Mouse (Mus musculus): ENCODE data around the gene Cd160.

DNA sequence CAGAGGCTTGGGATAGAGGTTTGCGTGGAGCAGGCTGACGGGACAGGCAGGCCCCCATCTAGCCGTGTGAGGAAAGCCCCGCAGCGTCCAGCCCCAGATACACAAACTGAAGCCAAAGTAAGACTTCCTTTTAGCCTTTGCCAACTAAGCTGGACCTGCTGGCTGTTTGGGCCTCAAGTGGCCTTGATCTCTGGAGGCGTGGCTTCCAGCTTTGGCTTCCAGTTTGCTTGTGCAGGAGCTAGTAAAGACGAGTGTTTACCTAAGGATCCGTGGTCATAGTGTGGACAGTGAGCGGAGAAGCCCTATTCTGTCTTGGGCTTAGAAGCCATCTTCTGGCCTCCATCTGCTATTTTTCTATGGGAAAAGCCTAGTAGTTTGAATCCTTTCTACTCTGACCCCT lies 16.7 kb upstream of the Cd160 start:
- TF ChIP-seq POLR2A (IDR thresholded peaks at IDR 0.05; ENCODE audit: control insufficient read depth in 1 of 2, insufficient read depth in 1 of 2, low read depth in 1 of 2, low read length in 2 of 2, poor library complexity in 1 of 2) (no peak), ZC3H11A (IDR thresholded peaks at IDR 0.05; ENCODE audit: low read depth, low read length) (no peak), RCOR1 (IDR thresholded peaks at IDR 0.05; ENCODE audit: low read depth, low read length) (no peak), CTCF (IDR thresholded peaks at IDR 0.05 in 2 of 3, conservative IDR thresholded peaks at IDR 0.05 in 1 of 3; ENCODE audit: control insufficient read depth in 1 of 3, insufficient read depth in 1 of 3, low read depth in 2 of 3, low read length in 3 of 3, poor library complexity in 1 of 3, severe bottlenecking in 1 of 3) (no peak), UBTF (IDR thresholded peaks at IDR 0.05; ENCODE audit: borderline replicate concordance, insufficient read depth, low read depth, low read length) (no peak), EP300 (IDR thresholded peaks at IDR 0.05; ENCODE audit: low read depth in 1 of 2, low read length in 2 of 2) (no peak), NELFE (IDR thresholded peaks at IDR 0.05; ENCODE audit: low read depth, low read length) (no peak), MYC (IDR thresholded peaks at IDR 0.05; ENCODE audit: low read depth, low read length) (no peak), MAZ (IDR thresholded peaks at IDR 0.05; ENCODE audit: low read depth, low read length) (no peak), ZMIZ1 (IDR thresholded peaks at IDR 0.05; ENCODE audit: low read depth, low read length) (no peak), KAT2A (conservative IDR thresholded peaks at IDR 0.05; ENCODE audit: low read depth, low read length) (no peak), GATA1 (IDR thresholded peaks at IDR 0.05; ENCODE audit: low read depth, low read length) (no peak)
